Mouse (Mus musculus): ENCODE data around the gene Map4k5. TPM values are rescaled to one million over a fixed set of nuclear protein-coding genes. Genes with fewer than 3 reads are reported as not detected.

Gene Map4k5
- polyA plus RNA-seq, 1 experiment from 2014 or later = 20.7 TPM

DNA sequence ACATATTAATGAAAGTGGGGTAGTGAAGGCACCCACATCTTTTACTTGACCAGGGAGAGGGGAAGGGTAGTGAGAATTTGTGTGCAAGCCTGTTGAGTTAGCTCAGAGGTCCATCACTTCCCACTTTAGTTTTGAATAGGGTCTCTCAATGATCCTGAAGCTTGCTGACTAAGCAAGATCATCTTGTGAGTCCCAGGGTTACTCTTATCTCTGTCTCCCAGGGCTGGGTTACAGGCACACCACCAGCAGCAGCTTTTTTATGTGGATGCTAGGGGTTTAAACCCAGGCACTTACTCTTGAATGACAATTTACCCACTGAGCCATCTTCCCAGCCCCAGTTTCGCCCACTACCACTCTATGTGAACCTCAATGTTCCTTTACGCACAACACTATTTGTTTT lies 35.4 kb downstream of the Map4k5 start:
- Histone ChIP-seq H3K4me3 (replicated peaks) (no peak overlapping the region), H3K4me2 (peak overlapping the region; percentile 51), H3K9me3 (replicated peaks) (no peaks in the 10 kb centered on the region), H3K4me1 (replicated peaks) (peaks cover 49% of the 10 kb centered on the region), H3K36me3 (peaks cover 23% of the 10 kb centered on the region), H3K27me3 (no peaks in the 10 kb centered on the region), H3K27ac (peak overlapping the region; percentile 84), H3K9ac (peak overlapping the region; percentile 55; the same call in 1 of the 2 replicates)
- WGBS (ENCODE audit: insufficient replicate concordance) = 58% methylated on average over 2 of the region's 2 CpGs
- ATAC-seq (ENCODE audit: low read depth) (peak; percentile 87), DNase-seq (peak; percentile 59)

DNA sequence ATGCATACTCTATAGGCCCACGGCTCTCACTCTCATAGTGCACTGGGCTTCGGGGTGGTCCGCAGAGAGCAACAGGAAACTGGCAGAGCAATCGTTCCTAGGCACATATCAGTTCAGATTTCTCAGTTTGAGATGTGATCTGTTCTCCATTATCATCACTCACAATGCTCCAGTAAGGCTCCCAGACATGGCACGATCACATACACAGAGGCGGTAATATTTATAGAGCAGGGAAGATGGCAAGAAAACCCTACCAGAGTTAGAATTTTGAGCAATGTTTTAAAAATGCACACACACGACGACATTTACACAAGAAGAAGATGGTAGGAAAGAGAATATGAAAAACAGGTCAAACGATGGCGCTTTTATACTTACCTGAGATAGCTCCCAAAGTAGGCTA lies 36.6 kb downstream of the Map4k5 start:
- 91% methylated on average over 10 of the region's 10 CpGs for WGBS (ENCODE audit: insufficient replicate concordance)
- Histone ChIP-seq H3K4me2 (no peak overlapping the region), H3K4me3 (replicated peaks) (no peak overlapping the region), H3K27me3 (no peaks in the 10 kb centered on the region), H3K4me1 (replicated peaks) (peaks cover 44% of the 10 kb centered on the region), H3K9me3 (replicated peaks) (no peaks in the 10 kb centered on the region), H3K27ac (no peak overlapping the region), H3K9ac (no peak overlapping the region), H3K36me3 (peaks cover 33% of the 10 kb centered on the region)
- DNase-seq (no peak), ATAC-seq (ENCODE audit: low read depth) (no peak)

DNA sequence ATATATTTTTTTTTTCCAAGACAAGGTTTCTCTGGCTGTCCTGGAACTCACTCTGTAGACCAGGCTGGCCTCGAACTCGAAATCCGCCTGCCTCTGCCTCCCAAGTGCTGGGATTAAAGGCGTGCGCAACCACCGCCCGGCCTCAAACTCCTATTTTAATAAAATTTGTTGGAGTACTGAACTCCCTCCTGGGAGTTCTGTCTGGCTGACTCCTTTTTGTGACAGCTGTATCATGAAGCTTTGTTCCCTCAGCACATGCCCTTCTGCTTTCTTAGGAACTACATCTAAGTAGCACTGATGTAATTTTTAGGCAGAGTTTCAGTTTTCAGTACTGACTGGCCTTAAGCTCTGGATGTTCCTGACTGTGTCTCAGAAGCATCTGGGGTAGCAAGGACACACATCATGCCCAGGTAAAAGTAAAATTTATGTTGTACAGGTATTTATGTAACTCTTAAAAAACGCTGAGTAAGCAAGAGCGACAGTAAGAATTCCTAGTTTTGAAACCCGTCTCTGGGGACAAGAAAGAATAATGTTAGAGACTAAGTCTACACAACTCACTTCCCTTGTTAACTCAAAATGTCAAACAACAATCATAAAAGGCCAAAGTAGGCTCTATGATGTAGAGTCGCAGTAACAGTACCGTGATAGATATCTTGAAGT lies 37.2 kb downstream of the Map4k5 start:
- WGBS (ENCODE audit: insufficient replicate concordance) = 94% methylated on average over 12 of the region's 12 CpGs

DNA sequence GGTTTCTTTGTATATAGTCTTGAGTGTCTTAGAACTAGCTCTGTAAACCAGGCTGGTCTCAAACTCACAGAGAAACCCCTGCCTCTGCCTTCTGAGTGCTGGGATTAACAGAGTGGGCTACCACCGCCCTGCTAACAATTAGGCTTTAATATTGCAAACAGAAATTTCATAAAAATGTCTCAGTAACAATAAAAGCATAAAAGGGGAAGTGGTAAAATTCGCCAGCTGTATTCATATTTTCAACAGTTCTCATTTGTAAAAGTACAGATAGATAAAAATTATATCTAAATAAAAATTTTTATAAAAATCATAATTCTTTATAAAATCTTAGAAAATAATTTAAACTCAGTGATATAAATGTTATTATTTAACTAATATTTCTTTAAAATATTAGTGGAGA lies 39.1 kb downstream of the Map4k5 start:
- ATAC-seq (ENCODE audit: low read depth) (no peak), DNase-seq (no peak)
- H3K4me2 ChIP-seq = no peak overlapping the region
- H3K4me3 ChIP-seq (replicated peaks) = no peak overlapping the region
- no peak overlapping the region for H3K27ac ChIP-seq
- no peaks in the 10 kb centered on the region for H3K9me3 ChIP-seq (replicated peaks)
- peaks cover 35% of the 10 kb centered on the region for H3K4me1 ChIP-seq (replicated peaks)
- no peak overlapping the region; the same call in 1 of the 2 replicates for H3K9ac ChIP-seq
- no peaks in the 10 kb centered on the region for H3K27me3 ChIP-seq
- WGBS (ENCODE audit: insufficient replicate concordance) = 77% methylated on average over 2 of the region's 2 CpGs
- H3K36me3 ChIP-seq = peaks cover 48% of the 10 kb centered on the region

More for the DNA sequence above, 37.2 kb downstream of the Map4k5 start:
- Histone ChIP-seq H3K27me3 (no peaks in the 10 kb centered on the region), H3K9ac (no peak overlapping the region), H3K27ac (no peak overlapping the region), H3K4me2 (no peak overlapping the region), H3K9me3 (replicated peaks) (no peaks in the 10 kb centered on the region), H3K4me3 (replicated peaks) (no peak overlapping the region), H3K4me1 (replicated peaks) (peaks cover 44% of the 10 kb centered on the region), H3K36me3 (peaks cover 38% of the 10 kb centered on the region)
- ATAC-seq (ENCODE audit: low read depth) (no peak), DNase-seq (no peak)

DNA sequence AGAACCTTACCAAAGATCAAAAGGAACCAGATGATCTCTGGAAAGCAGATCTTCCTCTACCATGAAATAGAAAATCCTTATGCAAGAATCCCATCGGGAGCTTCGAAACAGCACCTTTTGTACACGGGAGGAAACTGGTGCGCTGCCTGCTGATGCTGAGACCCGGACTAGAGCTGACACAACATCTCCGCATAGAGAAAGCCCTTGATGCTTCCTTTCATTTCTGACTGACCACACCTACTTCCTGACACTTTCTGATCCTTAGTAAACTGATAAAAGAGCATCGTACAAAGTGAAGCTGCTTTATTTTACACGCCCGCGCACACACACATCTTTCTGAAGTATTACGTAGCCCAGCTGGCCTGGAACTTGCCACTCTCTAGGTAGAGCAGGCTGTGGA lies 39.6 kb downstream of the Map4k5 start:
- peaks cover 52% of the 10 kb centered on the region for H3K36me3 ChIP-seq
- no peaks in the 10 kb centered on the region for H3K27me3 ChIP-seq
- 59% methylated on average over 11 of the region's 11 CpGs for WGBS (ENCODE audit: insufficient replicate concordance)

DNA sequence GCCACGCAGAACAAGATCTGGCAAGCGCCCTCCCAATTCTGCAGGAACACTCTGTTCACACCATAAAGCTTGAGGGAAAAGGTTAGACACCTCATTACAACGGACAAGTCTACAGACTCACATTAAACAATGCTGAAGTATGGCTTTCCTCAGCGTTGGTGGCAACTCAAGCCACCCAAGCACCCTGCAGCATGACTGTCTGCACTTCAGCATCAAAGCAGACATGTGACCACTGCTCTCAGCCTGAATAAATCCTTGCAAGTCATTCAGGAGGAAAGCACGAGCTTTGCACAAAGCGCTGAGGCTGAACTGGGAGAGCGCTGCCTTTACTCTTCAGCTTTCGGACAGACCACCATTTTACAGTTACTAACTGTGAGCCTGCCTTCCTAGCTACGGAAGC lies 40.7 kb downstream of the Map4k5 start:
- 94% methylated on average over 9 of the region's 9 CpGs for WGBS (ENCODE audit: insufficient replicate concordance)
- DNase-seq = no peak
- no peaks in the 10 kb centered on the region for H3K9me3 ChIP-seq (replicated peaks)

More for the DNA sequence above, 39.6 kb downstream of the Map4k5 start:
- ATAC-seq (ENCODE audit: low read depth) (no peak), DNase-seq (no peak)
- no peak overlapping the region for H3K4me3 ChIP-seq (replicated peaks)
- peaks cover 29% of the 10 kb centered on the region for H3K4me1 ChIP-seq (replicated peaks)
- H3K9ac ChIP-seq = no peak overlapping the region; the same call in 1 of the 2 replicates
- H3K9me3 ChIP-seq (replicated peaks) = no peaks in the 10 kb centered on the region
- H3K4me2 ChIP-seq = no peak overlapping the region
- no peak overlapping the region for H3K27ac ChIP-seq

DNA sequence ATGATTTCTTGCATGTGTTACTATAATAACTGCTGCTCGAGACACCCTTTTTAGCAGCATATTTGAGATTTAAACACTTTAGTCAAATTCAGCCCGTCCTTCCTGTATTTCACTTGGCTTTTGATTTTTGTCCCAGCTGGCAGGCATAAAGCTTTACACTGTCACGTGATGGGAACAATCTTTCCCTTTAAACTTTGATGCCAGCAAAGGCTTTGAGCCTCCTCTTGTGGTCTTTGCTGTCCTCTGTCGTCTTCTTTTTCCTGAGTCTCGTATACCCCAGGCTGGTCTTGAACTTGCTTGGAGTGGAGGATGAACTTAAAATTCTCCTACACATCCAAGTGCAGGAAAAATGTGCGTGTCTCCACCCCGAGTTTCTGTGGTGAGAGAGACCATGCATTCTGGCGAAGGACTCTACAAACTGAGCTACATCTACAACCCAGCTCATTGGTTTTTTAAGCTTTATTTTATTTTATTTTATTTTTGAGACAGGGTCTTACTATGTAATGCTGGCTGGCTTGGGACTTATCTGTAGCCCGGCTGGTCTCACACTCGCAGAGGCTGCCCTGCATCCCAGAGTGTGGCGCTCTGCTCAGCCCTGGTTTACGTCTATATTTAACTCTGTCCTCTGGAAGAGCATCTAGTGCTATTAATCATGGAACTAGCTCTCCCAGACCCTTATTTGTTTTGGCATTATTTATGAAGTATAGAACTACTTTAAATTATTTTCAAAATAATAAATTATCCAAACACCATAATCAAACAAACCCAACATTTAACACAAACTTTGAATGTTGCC lies 44.7 kb downstream of the Map4k5 start:
- H3K9ac ChIP-seq = no peak overlapping the region
- no peaks in the 10 kb centered on the region for H3K27me3 ChIP-seq
- no peak overlapping the region for H3K27ac ChIP-seq
- WGBS (ENCODE audit: insufficient replicate concordance) = 85% methylated on average over 12 of the region's 12 CpGs
- DNase-seq (no peak), ATAC-seq (ENCODE audit: low read depth) (no peak)
- H3K36me3 ChIP-seq = peaks cover 80% of the 10 kb centered on the region
- H3K9me3 ChIP-seq (replicated peaks) = no peaks in the 10 kb centered on the region
- no peak overlapping the region for H3K4me2 ChIP-seq
- no peak overlapping the region for H3K4me3 ChIP-seq (replicated peaks)
- H3K4me1 ChIP-seq (replicated peaks) = peaks cover 10% of the 10 kb centered on the region

More for the DNA sequence above, 40.7 kb downstream of the Map4k5 start:
- H3K4me3 ChIP-seq (replicated peaks) = no peak overlapping the region
- ATAC-seq (ENCODE audit: low read depth) = no peak
- H3K27me3 ChIP-seq = no peaks in the 10 kb centered on the region
- H3K27ac ChIP-seq = no peak overlapping the region
- peaks cover 62% of the 10 kb centered on the region for H3K36me3 ChIP-seq
- H3K4me1 ChIP-seq (replicated peaks) = peaks cover 18% of the 10 kb centered on the region
- no peak overlapping the region for H3K9ac ChIP-seq
- H3K4me2 ChIP-seq = no peak overlapping the region

DNA sequence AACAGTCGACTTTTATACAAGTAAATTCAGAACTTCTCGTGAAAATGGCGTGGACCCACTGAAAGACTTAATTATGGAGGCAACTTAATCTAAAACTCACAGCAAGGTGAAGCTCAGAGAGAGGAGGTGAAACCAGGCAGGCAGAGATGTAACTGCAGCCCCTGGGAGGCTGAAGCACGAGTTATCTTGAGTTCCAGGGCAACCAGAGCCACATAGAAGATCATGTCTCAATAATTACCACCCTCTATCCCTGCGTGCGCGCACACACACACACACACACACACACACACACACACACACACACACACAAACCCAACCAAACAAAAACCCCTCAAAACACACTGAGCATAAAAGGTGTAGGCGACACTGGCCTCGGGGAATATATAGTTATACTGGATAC lies 46.5 kb downstream of the Map4k5 start:
- no peak overlapping the region for H3K4me2 ChIP-seq
- peaks cover 77% of the 10 kb centered on the region for H3K36me3 ChIP-seq
- no peaks in the 10 kb centered on the region for H3K27me3 ChIP-seq
- H3K4me1 ChIP-seq (replicated peaks) = peaks cover 9% of the 10 kb centered on the region
- no peak overlapping the region for H3K4me3 ChIP-seq (replicated peaks)
- 69% methylated on average over 9 of the region's 9 CpGs for WGBS (ENCODE audit: insufficient replicate concordance)
- H3K27ac ChIP-seq = no peak overlapping the region
- H3K9me3 ChIP-seq (replicated peaks) = no peaks in the 10 kb centered on the region
- DNase-seq (no peak), ATAC-seq (ENCODE audit: low read depth) (0 out of 2 replicates have a peak, but pooled peaks have one; percentile 36)
- H3K9ac ChIP-seq = no peak overlapping the region

DNA sequence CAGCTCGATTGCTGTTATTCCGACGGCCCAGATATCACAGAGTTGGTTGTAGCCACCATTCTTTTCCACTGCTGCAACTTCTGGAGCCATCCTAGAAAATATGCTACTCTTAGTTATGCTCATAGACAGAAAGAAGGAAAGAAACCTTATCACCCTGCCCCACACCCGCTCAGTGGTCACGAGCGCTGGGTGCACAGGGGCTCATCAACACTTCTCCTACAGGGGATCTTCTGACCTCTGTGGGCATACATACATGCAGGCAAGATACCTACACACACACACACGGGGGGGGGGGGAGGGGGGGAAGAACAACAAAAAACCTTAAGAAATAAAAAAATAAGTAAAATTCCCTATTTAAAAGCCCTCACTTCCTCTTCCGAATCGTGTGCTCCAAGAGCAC lies 47.3 kb downstream of the Map4k5 start:
- ATAC-seq (ENCODE audit: low read depth) (peak; percentile 66), DNase-seq (peak; percentile 15)
- H3K36me3 ChIP-seq = peaks cover 75% of the 10 kb centered on the region
- WGBS (ENCODE audit: insufficient replicate concordance) = 64% methylated on average over 9 of the region's 9 CpGs
- H3K9ac ChIP-seq = no peak overlapping the region
- peaks cover 9% of the 10 kb centered on the region for H3K4me1 ChIP-seq (replicated peaks)
- H3K9me3 ChIP-seq (replicated peaks) = no peaks in the 10 kb centered on the region
- H3K27me3 ChIP-seq = no peaks in the 10 kb centered on the region
- H3K4me2 ChIP-seq = no peak overlapping the region
- no peak overlapping the region for H3K4me3 ChIP-seq (replicated peaks)
- no peak overlapping the region for H3K27ac ChIP-seq

DNA sequence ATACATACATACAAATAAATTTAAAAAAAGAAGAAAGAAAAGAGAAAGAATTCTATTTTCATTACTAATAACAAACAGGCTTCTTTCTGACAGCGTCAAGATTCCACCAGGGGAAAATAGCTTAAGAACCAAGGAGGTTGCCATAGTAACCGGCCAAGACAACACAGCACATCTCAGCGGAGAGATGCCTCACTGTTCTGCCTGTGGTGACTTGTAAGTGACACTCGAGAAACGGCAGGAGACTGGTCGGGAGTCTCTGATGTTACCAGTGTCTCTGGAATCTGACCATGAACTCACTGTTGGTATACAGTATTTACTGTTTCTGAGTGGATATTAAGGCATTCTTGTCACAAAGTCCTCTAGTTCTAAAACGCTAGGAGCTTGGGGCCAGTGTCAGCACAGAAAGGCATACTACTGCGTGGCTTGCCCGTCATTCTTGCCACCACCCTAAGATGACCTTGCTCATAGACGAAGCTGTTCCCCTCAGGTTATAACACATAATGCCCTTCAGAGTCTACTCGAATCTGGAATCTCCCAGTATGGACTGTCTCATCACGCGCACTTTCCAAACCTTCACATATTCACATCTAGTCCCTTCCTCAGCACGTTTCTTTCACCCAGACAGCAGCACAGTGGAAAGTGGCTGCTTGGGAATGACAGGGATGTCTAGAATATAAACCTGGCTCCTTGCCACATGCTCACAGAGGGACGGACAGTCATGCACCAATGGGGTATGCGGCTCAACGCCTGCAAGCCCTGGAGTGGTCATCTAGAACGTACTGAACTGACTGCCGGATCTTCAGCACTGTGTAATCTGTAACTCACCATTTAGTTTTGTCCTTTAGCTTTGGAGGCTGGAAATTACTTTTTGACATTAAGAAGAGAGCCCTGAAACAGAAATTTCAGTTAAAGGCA lies 49.2 kb downstream of the Map4k5 start:
- DNase-seq = no peak
- H3K9ac ChIP-seq = no peak overlapping the region
- H3K27me3 ChIP-seq = no peaks in the 10 kb centered on the region
- WGBS (ENCODE audit: insufficient replicate concordance) = 87% methylated on average over 19 of the region's 19 CpGs
- no peaks in the 10 kb centered on the region for H3K9me3 ChIP-seq (replicated peaks)
- ATAC-seq (ENCODE audit: low read depth) = no peak
- H3K4me2 ChIP-seq = no peak overlapping the region
- no peak overlapping the region for H3K4me3 ChIP-seq (replicated peaks)
- no peak overlapping the region for H3K27ac ChIP-seq
- peaks cover 82% of the 10 kb centered on the region for H3K36me3 ChIP-seq
- peaks cover 9% of the 10 kb centered on the region for H3K4me1 ChIP-seq (replicated peaks)

DNA sequence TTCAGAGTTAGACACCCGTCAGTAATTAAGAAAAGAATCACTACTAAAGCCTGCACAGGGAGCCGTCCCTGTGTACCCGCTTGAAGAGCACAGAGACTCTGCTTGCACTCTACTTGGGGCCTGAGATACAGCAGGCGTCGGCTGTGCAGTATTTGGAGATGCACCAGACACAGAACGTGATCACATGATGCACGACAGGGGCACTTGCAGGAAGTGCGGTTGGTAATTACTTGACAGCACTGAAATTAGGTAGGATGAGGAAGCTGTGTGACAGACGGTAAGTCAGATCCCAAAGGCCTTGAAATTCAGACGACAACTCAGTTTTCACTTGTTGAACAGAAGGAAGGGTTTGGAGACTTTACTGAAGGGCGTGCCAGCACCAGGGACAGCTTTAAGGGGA lies 54.6 kb downstream of the Map4k5 start:
- 51% methylated on average over 11 of the region's 11 CpGs for WGBS (ENCODE audit: insufficient replicate concordance)
- Histone ChIP-seq H3K4me1 (replicated peaks) (no peaks in the 10 kb centered on the region), H3K9me3 (replicated peaks) (no peaks in the 10 kb centered on the region), H3K4me2 (no peak overlapping the region), H3K27ac (no peak overlapping the region), H3K27me3 (no peaks in the 10 kb centered on the region), H3K9ac (no peak overlapping the region), H3K36me3 (peaks cover 80% of the 10 kb centered on the region), H3K4me3 (replicated peaks) (no peak overlapping the region)
- ATAC-seq (ENCODE audit: low read depth) (no peak), DNase-seq (no peak)

All from liver, embryonic 13.5 days (tissue).